Mouse (Mus musculus): ENCODE data around the gene Aldh18a1.

GRCm38 (mm10) chr19:40605189-40605588 is 16.9 kb upstream of the Aldh18a1 start:
- no peak for TF ChIP-seq CTCF (IDR thresholded peaks at IDR 0.05; ENCODE audit: low read depth, low read length)
- no peak for TF ChIP-seq TAL1 (conservative IDR thresholded peaks at IDR 0.05; ENCODE audit: low read depth, low read length)
